Mouse (Mus musculus): ENCODE measurements around the gene Slc5a6.

Slc5a6 gene

GRCm38 (mm10) chr5:31000122-31000521, 48.6 kb downstream of the Slc5a6 start:
- DNase-seq (ENCODE audit: low spot score), result no peak

- no peak for DNase-seq (ENCODE audit: low spot score)
These were observed 49.4 kb downstream of the Slc5a6 start for GRCm38 (mm10) chr5:30999324-30999723.

- DNase-seq (ENCODE audit: low spot score), result peak; percentile 56
These were observed 50.4 kb downstream of the Slc5a6 start for GRCm38 (mm10) chr5:30998306-30998705.

GRCm38 (mm10) chr5:30994910-30995635, 53.7 kb downstream of the Slc5a6 start:
- no peak for DNase-seq (ENCODE audit: low spot score)

GRCm38 (mm10) chr5:30994074-30994473, 54.6 kb downstream of the Slc5a6 start:
- no peak for DNase-seq (ENCODE audit: low spot score)

- no peak for DNase-seq (ENCODE audit: low spot score)
These were observed 55.6 kb downstream of the Slc5a6 start for GRCm38 (mm10) chr5:30992980-30993676.
